Mouse (Mus musculus): ENCODE measurements at regions not wholly inside any gene's neighbourhood (a gene's known extent, or its start where the extent isn't known, plus 50 kb on each side); places are given as distances from the start of the nearest gene placed in this dataset.

DNA sequence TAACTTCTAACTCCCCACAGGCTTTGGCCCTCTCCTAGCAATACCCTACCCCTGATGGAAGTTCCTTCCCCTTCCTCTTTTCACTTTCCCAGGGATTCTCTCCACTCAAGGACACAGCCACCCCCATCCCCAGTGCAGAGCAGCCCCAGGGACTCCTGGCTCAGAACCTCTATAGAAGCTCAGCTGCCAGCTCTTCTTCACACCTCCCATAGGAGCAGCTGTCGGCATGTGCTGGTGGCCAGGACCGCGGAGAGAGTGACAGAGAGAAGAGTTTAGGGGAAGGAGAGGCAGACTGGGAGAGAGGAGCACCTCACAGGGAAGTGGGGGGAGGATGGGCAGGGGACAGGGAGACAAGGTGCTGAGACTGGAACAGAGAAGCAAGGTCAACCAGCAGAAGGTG is 199.8 kb upstream of the Csf3r start:
- TF ChIP-seq CTCF (IDR thresholded peaks at IDR 0.05; ENCODE audit: borderline replicate concordance, extremely low read depth, insufficient read depth, insufficient read length) (no peak), POLR2A (IDR thresholded peaks at IDR 0.05; ENCODE audit: borderline replicate concordance, extremely low read depth, insufficient read depth, insufficient read length, poor library complexity, severe bottlenecking) (no peak)
- peak; percentile 71 for DNase-seq (ENCODE audit: low read depth)

DNA sequence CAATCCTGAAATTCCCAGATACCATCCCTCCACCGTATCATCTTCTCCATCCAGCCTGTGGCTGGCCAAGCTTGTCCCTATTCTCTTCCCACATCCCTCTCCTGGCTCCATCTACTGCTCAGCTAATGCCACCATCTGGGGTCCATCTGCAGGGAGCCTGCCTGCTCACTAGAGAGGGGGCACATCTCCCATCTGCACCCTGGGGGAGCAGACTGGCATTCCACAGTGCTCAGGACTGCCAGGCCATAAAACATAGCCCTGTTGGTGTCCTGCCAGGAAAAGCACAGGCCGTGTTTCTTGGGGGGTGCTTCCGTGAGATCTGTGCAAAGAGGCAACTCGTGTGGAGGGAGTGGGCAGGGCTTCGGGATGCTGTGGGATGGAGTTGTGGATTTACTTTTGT is 197.9 kb upstream of the Csf3r start:
- TF ChIP-seq POLR2A (IDR thresholded peaks at IDR 0.05; ENCODE audit: borderline replicate concordance, extremely low read depth, insufficient read depth, insufficient read length, poor library complexity, severe bottlenecking) (no peak), CTCF (IDR thresholded peaks at IDR 0.05; ENCODE audit: borderline replicate concordance, extremely low read depth, insufficient read depth, insufficient read length) (no peak)
- DNase-seq (ENCODE audit: low read depth), result peak; percentile 66

DNA sequence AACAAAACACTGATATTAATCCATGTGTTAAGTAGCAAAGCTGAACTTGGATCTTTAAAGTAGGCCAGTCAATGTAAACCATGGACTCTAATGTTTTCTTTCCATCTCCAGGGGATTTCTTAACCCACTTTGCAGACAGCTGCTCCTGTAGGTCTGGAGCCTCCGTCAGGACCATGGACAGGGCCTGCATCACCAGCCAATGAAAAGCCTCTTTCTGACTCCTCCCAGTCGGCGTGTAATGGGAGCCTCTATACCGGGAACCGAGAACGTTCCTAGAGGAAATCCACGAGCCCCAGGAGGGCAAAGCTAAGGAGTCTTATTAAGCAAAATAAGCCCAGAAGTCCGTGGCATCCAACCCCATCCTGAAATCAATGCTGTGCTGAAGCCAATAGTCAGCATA is 189.1 kb upstream of the Csf3r start:
- TF ChIP-seq CTCF (IDR thresholded peaks at IDR 0.05; ENCODE audit: borderline replicate concordance, extremely low read depth, insufficient read depth, insufficient read length) (no peak), POLR2A (IDR thresholded peaks at IDR 0.05; ENCODE audit: borderline replicate concordance, extremely low read depth, insufficient read depth, insufficient read length, poor library complexity, severe bottlenecking) (no peak)
- peak; percentile 67 for DNase-seq (ENCODE audit: low read depth)

DNA sequence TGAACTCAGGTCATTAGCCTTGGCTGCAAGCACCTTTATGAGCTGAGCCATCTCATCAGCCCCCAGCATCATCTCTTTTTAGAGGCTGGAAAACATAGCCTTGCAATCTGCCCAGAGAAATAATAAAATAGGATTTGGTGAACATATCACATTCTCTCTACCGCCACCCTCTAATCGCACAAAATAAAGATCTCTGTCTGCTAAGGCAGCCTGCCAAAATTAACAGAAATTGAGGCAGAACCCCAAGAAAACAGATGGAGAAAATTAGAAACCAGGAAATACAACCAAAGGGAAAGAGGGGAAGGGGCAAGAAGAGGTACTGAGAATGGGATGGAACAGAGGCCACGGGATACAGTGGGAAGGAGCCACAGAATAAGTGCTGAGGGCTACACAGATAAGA is 176.8 kb upstream of the Csf3r start:
- no peak for DNase-seq (ENCODE audit: low read depth)
- TF ChIP-seq POLR2A (IDR thresholded peaks at IDR 0.05; ENCODE audit: borderline replicate concordance, extremely low read depth, insufficient read depth, insufficient read length, poor library complexity, severe bottlenecking) (no peak), CTCF (IDR thresholded peaks at IDR 0.05; ENCODE audit: borderline replicate concordance, extremely low read depth, insufficient read depth, insufficient read length) (no peak)

DNA sequence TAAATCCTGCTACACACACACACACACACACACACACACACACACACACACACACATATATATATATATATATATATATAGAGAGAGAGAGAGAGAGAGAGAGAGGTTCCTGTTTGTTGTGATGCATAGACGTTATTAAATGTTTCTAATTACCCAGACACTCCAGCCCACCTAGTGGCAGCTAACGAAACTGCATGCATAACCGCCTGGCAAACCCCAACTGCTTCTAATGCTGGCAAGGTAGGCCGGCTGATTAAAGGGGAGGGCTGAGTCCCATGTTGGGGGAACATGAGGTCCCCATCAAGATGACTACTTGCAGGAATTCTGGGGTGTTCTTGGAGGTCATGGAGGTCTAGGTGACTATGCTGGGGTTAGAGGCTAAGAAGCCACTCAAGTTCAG is 174.1 kb upstream of the Csf3r start:
- TF ChIP-seq POLR2A (IDR thresholded peaks at IDR 0.05; ENCODE audit: borderline replicate concordance, extremely low read depth, insufficient read depth, insufficient read length, poor library complexity, severe bottlenecking) (no peak), CTCF (IDR thresholded peaks at IDR 0.05; ENCODE audit: borderline replicate concordance, extremely low read depth, insufficient read depth, insufficient read length) (peak; percentile 74)
- DNase-seq (ENCODE audit: low read depth), result peak; percentile 79

DNA sequence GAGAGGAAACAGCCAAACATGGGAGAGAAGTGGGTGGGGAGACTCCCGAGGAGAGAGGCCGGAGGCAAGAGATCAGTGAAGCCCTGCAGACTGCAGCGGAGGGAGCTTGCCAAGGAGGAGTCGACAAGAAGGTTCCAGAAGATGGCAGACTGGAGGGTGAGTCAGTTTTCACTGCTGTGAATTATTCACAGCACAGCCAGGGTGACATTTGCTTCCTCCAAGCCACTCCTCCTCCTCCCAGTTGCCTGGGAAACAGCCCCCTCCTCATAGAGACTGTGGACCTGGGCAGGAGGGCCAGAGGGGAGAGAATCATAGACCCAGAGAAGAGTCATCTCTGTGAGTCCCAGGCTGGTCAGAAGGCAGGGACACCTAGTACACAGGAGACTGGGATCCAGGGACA is 171.8 kb upstream of the Csf3r start:
- DNase-seq (ENCODE audit: low read depth), result peak; percentile 59
- TF ChIP-seq POLR2A (IDR thresholded peaks at IDR 0.05; ENCODE audit: borderline replicate concordance, extremely low read depth, insufficient read depth, insufficient read length, poor library complexity, severe bottlenecking) (no peak), CTCF (IDR thresholded peaks at IDR 0.05; ENCODE audit: borderline replicate concordance, extremely low read depth, insufficient read depth, insufficient read length) (no peak)

DNA sequence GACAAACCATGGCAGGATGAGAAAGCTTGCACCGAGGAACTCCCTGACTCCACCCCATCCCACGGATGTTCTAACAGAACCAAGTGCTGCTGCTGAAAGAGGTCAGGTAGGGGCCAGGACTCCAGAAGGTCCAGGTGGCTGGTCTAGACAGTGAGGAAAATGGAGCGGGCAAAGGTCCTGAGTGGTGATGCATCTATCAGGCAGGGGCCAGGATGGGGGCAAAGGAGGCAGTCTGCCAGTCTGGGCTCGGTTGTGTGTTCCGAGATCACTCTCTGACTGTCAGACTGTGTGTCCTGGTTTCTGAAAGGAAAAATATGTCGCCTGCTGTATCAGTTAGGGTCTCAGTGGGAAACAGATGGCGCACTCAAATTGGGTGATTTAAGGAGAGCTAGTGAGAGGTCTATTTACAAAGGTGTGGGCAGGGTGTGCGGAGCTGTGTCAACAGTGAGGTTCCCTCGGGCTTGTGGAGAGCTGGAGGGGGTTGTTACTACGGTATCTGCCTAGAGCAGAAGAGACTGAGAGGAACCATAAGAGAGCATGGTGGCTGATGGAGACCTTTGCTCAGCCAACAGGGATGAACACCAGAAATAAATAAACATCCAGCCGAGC is 168.3 kb upstream of the Csf3r start:
- TF ChIP-seq CTCF (IDR thresholded peaks at IDR 0.05; ENCODE audit: borderline replicate concordance, extremely low read depth, insufficient read depth, insufficient read length), result no peak
- TF ChIP-seq POLR2A (IDR thresholded peaks at IDR 0.05; ENCODE audit: borderline replicate concordance, extremely low read depth, insufficient read depth, insufficient read length, poor library complexity, severe bottlenecking), result no peak
- peak; percentile 85 for DNase-seq (ENCODE audit: low read depth)

DNA sequence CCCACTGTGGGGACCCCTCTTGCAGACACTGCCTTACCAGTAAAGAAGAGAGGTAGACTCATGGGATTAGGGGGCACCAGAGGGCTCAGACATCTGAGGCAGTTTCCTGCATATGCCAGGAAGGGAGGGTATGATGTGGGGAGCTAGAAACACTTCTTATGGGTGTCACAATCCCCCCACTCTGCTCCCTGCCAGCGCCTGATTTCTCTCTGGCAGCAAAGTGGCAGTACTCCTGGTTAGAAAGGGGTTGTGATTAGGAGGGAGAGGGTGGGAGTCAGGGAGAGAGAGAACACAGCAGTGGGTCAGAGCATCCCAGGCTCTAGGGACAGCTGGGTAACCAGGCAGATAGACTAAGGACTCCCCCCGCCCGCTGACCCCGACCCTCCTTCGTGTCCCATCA is 167.6 kb upstream of the Csf3r start:
- TF ChIP-seq CTCF (IDR thresholded peaks at IDR 0.05; ENCODE audit: borderline replicate concordance, extremely low read depth, insufficient read depth, insufficient read length), result no peak
- TF ChIP-seq POLR2A (IDR thresholded peaks at IDR 0.05; ENCODE audit: borderline replicate concordance, extremely low read depth, insufficient read depth, insufficient read length, poor library complexity, severe bottlenecking), result no peak

DNA sequence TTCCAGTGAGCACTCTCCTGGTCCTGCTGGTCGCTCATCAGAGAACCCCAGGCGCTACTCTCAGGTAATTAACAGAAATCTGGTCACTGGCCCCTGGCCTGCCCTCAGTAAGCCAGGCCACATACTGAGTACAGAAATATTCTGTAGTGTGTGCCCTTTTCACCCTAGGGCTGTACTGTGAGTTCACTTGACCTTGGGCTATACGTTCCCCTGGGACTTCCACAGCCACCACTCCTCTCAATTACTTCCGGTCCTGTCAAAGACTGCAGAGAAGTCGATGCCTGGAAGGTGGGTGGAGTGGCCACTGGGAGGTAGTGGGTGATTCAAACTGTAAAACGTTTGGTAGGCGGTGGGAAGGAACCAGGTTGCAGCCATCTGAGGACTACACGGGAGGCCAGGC is 159.3 kb upstream of the Csf3r start:
- TF ChIP-seq CTCF (IDR thresholded peaks at IDR 0.05; ENCODE audit: borderline replicate concordance, extremely low read depth, insufficient read depth, insufficient read length) (no peak), POLR2A (IDR thresholded peaks at IDR 0.05; ENCODE audit: borderline replicate concordance, extremely low read depth, insufficient read depth, insufficient read length, poor library complexity, severe bottlenecking) (no peak)
- no peak for DNase-seq (ENCODE audit: low read depth)

More for the DNA sequence above, 167.6 kb upstream of the Csf3r start:
- DNase-seq (ENCODE audit: low read depth), result peak; percentile 75

DNA sequence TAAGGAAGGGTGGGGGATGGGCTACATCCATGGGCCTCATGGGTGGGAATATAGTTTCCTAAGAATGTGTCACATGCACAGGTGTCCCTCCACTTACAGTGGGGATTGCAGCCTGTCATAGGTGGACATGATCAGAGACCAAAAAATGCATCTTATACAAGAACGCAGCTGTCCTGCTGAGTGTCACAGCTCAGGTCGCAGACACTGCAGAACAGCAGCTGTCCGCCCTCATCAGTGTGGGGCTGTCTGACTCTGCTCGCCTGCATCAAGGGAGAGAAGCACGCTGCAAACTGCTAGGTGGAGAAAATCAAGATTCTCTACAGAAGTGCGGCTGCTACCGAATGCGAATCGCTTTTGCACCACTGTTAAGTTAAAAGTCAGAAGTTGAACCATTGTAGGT is 158.6 kb upstream of the Csf3r start:
- TF ChIP-seq CTCF (IDR thresholded peaks at IDR 0.05; ENCODE audit: borderline replicate concordance, extremely low read depth, insufficient read depth, insufficient read length), result no peak
- TF ChIP-seq POLR2A (IDR thresholded peaks at IDR 0.05; ENCODE audit: borderline replicate concordance, extremely low read depth, insufficient read depth, insufficient read length, poor library complexity, severe bottlenecking), result no peak
- DNase-seq (ENCODE audit: low read depth), result no peak

DNA sequence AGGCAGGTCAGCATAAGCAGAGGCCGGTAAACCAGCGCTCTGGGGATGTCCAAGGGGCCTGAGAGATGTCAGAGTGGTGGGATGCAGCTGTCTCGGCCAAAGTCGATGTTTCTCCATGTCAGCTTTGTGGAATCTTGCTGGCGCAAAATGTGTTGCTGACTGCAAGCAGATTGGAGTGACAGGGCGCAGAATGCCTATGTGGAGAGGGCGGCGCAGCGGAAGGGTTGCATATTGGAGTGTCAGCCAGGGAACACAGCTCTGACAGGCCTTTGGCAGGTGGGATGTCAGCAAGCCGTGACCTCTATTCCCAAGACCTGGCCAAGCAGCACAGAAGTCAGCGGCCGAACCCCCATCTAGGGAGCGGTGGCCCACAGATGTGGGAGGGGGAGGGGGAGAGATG is 153.1 kb upstream of the Csf3r start:
- no peak for DNase-seq (ENCODE audit: low read depth)
- TF ChIP-seq CTCF (IDR thresholded peaks at IDR 0.05; ENCODE audit: borderline replicate concordance, extremely low read depth, insufficient read depth, insufficient read length) (no peak), POLR2A (IDR thresholded peaks at IDR 0.05; ENCODE audit: borderline replicate concordance, extremely low read depth, insufficient read depth, insufficient read length, poor library complexity, severe bottlenecking) (no peak)

DNA sequence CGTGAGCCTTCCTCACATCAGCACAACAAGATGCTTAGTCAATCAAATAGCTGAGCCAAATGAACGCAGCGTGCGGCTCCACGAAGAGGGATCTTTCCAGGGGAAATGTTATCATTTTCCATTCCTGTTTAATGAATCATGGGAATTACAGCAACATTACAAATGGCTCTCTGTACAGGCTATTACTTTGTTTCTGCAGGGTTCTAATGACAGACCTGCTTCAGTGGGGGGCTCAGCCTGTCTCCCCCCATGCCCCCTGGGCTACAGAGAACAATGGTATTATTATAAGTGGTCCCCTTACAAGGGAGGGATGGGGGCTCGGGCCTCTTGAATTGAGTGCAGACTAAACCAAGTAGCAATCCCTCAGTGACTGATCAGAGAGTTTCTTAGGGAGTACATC is 144.3 kb upstream of the Csf3r start:
- no peak for TF ChIP-seq CTCF (IDR thresholded peaks at IDR 0.05; ENCODE audit: borderline replicate concordance, extremely low read depth, insufficient read depth, insufficient read length)
- no peak for TF ChIP-seq POLR2A (IDR thresholded peaks at IDR 0.05; ENCODE audit: borderline replicate concordance, extremely low read depth, insufficient read depth, insufficient read length, poor library complexity, severe bottlenecking)
- DNase-seq (ENCODE audit: low read depth), result no peak
